Mouse (Mus musculus): ENCODE measurements around the gene Slc29a3. TPM values are rescaled to one million over a fixed set of nuclear protein-coding genes. Genes with fewer than 3 reads are reported as not detected.
A peak's percentile ranks its signal among the peaks of the same experiment; 100 is the strongest.
"Not testable (repeated sequence)": the region's sequence is repeated elsewhere in the genome, so short reads cannot be mapped to it uniquely, and the experiment has no call there.

The Slc29a3 gene
- polyA plus RNA-seq, 1 experiment from 2014 or later, result 6.3 TPM

DNA sequence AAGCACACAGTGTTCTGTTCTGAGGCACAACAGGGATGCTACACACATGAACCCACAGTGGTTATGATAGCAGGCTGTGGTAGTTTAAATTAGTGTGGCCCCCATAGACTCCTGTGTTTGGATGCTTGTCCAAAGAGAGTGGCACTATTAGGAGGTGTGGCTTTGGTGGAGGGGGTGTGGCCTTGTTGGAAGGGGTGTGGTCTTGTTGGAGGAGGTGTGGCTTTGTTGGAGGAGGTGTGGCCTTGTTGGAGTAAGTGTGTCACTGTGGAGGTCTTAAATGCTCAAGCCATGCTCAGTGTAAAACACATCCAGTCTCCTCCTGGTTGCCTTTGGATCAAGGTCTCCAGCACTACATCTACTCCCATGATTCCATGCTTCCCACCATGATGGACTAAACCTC lies 3.6 kb upstream of the Slc29a3 start:
- DNase-seq (ENCODE audit: low spot score), result no peak
- Histone ChIP-seq H3K27ac (no peak overlapping the region), H3K4me1 (peaks cover 23% of the 10 kb centered on the region), H3K27me3 (ENCODE audit: insufficient read depth, poor library complexity, severe bottlenecking) (no peaks in the 10 kb centered on the region), H3K9me3 (0 out of 2 replicates have a peak, but pooled peaks cover 2% of the 10 kb centered on the region), H3K36me3 (no peaks in the 10 kb centered on the region), H3K4me3 (no peak overlapping the region)

GRCm38 (mm10) chr10:60753941-60754340 lies 1.3 kb upstream of the Slc29a3 start:
- DNase-seq (ENCODE audit: low spot score), result no peak
- no peak overlapping the region for H3K4me3 ChIP-seq
- 0 out of 2 replicates have a peak, but pooled peaks cover 2% of the 10 kb centered on the region for H3K9me3 ChIP-seq
- peaks cover 18% of the 10 kb centered on the region for H3K4me1 ChIP-seq
- H3K27me3 ChIP-seq (ENCODE audit: insufficient read depth, poor library complexity, severe bottlenecking), result no peaks in the 10 kb centered on the region
- WGBS, result 72% methylated on average over 8 of the region's 8 CpGs
- peaks cover 11% of the 10 kb centered on the region for H3K36me3 ChIP-seq
- H3K27ac ChIP-seq, result no peak overlapping the region

DNA sequence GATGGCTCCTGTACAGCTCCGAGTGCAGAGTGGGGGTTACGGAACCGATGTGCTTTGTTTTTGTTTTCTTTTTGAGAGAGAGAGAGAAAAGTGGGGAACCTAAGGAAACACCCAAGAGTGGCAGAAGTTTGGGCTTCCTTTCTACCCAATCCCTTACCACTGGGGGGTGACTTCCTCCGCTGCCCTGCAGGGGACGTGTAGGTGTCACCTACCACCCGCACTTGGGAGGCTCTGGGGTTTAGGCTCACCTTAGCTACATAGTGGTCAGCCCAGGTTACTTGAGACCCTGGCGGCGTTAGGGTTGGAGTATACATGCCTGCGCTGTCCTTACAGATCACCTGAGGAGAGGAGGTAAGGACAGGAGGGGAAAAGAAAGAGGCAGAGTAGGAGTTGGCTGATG lies 667 bp upstream of the Slc29a3 start:
- H3K36me3 ChIP-seq, result peaks cover 11% of the 10 kb centered on the region
- no peaks in the 10 kb centered on the region for H3K27me3 ChIP-seq (ENCODE audit: insufficient read depth, poor library complexity, severe bottlenecking)
- H3K9me3 ChIP-seq, result 0 out of 2 replicates have a peak, but pooled peaks cover 2% of the 10 kb centered on the region
- no peak for DNase-seq (ENCODE audit: low spot score)
- H3K27ac ChIP-seq, result peak overlapping the region; percentile 87
- H3K4me1 ChIP-seq, result peaks cover 18% of the 10 kb centered on the region
- peak overlapping the region; percentile 67; the same call in 1 of the 2 replicates for H3K4me3 ChIP-seq
- 57% methylated on average over 9 of the region's 9 CpGs for WGBS

GRCm38 (mm10) chr10:60747667-60748212 lies 4.9 kb downstream of the Slc29a3 start:
- Histone ChIP-seq H3K4me3 (no peak overlapping the region), H3K27me3 (ENCODE audit: insufficient read depth, poor library complexity, severe bottlenecking) (no peaks in the 10 kb centered on the region; the same call in 1 of the 2 replicates), H3K9me3 (no peaks in the 10 kb centered on the region), H3K27ac (no peak overlapping the region), H3K4me1 (peaks cover 24% of the 10 kb centered on the region), H3K36me3 (peaks cover 15% of the 10 kb centered on the region)
- DNase-seq (ENCODE audit: low spot score), result no peak
- WGBS, result 83% methylated on average over 6 of the region's 6 CpGs

- WGBS, result 72% methylated on average over 2 of the region's 2 CpGs
- Histone ChIP-seq H3K4me3 (no peak overlapping the region), H3K27ac (no peak overlapping the region), H3K9me3 (no peaks in the 10 kb centered on the region), H3K36me3 (peaks cover 15% of the 10 kb centered on the region), H3K4me1 (peaks cover 15% of the 10 kb centered on the region), H3K27me3 (ENCODE audit: insufficient read depth, poor library complexity, severe bottlenecking) (no peaks in the 10 kb centered on the region; the same call in 1 of the 2 replicates)
- DNase-seq (ENCODE audit: low spot score), result no peak
Observed at GRCm38 (mm10) chr10:60746512-60746911, 6.1 kb downstream of the Slc29a3 start.

DNA sequence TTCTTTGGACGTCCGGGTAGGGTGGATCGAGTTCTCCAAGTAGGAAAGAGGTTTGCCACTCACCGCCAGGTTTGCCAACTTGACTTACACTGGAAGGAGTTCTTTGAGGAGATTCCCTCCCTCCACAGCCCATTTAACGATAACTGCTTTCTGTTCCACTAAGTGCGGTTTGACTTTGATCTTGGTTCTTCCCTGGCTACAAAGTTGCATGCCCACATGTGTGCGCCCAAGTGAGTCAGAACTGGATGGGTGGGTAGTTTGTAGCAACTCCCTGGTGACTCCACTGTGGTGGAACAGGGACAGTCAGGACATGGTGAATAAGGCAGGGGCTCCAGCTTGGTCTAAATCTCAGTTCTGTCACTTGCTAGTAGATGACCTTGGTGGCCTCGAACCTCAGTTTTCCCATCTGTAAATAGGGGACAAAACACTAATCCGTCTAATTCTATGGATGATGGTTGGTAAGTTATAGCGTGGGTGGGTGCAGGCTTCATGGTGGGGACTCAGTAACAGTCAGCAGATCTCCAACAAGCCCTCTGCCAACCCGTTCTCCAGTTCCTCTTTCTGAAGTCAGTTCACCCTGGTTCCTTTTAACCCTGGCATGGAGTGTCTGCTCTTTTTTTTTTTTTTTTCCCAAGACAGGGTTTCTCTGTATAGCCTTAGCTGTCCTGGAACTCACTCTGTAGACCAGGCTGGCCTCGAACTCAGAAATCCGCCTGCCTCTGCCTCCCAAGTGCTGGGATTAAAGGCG lies 7.9 kb downstream of the Slc29a3 start:
- Histone ChIP-seq H3K27ac (no peak overlapping the region), H3K4me1 (peaks cover 13% of the 10 kb centered on the region), H3K4me3 (no peak overlapping the region), H3K9me3 (no peaks in the 10 kb centered on the region), H3K36me3 (0 out of 2 replicates have a peak, but pooled peaks cover 7% of the 10 kb centered on the region), H3K27me3 (ENCODE audit: insufficient read depth, poor library complexity, severe bottlenecking) (no peaks in the 10 kb centered on the region; the same call in 1 of the 2 replicates)
- 90% methylated on average over 14 of the region's 14 CpGs for WGBS
- DNase-seq (ENCODE audit: low spot score), result no peak

DNA sequence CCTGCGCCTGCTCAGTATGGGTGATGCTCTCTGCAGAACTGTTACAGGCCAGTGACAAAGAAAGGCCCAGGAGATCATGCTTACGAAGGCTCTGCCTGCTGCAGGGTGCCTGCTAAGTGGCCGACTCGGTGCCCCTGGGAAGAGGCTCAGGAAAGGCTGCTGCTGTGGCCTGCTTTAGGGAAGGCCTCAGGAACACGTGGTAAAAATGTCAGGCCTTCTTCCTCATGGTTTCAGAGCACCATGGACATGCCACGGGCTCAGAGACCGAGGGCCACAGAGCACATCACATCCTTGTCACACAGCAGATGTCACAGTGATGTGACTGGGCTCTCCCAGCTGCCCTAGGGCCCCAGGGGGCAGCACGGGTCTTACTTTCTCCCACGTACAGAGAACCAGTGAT lies 8.9 kb downstream of the Slc29a3 start:
- WGBS, result 65% methylated on average over 9 of the region's 9 CpGs
- DNase-seq (ENCODE audit: low spot score), result no peak
- Histone ChIP-seq H3K9me3 (no peaks in the 10 kb centered on the region), H3K4me1 (peaks cover 13% of the 10 kb centered on the region), H3K27me3 (ENCODE audit: insufficient read depth, poor library complexity, severe bottlenecking) (no peaks in the 10 kb centered on the region; the same call in 1 of the 2 replicates), H3K36me3 (0 out of 2 replicates have a peak, but pooled peaks cover 4% of the 10 kb centered on the region), H3K27ac (no peak overlapping the region), H3K4me3 (no peak overlapping the region)

DNA sequence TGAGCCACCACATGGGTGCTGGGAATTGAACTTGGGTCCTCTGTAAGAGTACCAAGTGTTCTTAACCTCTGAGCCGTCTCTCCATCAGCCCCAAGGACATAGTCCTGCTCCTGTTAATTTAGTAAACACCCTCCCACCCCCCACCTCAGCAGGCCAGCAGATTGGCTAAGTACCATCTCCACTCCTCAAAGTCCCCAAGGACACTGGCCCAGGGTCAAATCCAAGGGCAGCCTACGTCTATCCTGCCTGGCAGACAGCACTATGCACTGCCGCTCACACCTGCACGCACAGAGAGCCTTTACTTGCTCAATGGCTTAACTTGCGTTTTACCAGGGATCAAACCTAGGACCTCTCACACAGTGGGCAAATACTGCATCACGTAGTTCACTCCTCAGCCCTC lies 9.7 kb downstream of the Slc29a3 start:
- no peaks in the 10 kb centered on the region for H3K9me3 ChIP-seq
- H3K27me3 ChIP-seq (ENCODE audit: insufficient read depth, poor library complexity, severe bottlenecking), result no peaks in the 10 kb centered on the region; the same call in 1 of the 2 replicates
- peaks cover 13% of the 10 kb centered on the region for H3K4me1 ChIP-seq
- H3K27ac ChIP-seq, result no peak overlapping the region
- 0 out of 2 replicates have a peak, but pooled peaks cover 4% of the 10 kb centered on the region for H3K36me3 ChIP-seq
- WGBS, result 78% methylated on average over 6 of the region's 6 CpGs
- no peak overlapping the region for H3K4me3 ChIP-seq
- no peak for DNase-seq (ENCODE audit: low spot score)

DNA sequence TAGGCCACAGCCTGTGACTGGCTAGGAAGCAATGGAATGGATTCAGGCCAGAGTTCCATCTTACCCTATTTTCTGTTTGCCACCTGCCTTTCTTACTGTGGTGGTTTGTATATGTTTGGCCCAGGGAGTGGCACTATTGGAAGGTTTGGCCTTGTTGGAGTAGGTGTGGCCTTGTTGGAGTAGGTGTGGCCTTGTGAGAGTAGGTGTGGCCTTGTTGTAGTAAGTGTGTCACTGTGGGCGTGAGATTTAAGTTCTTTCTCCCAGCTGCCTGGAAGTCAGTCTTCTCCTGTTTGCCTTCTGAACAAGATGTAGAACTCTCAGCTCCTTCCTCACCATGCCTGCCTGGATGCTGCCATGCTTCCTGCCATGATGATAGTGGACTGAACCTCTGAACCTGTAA lies 10.3 kb downstream of the Slc29a3 start:
- H3K9me3 ChIP-seq; H3K4me3 ChIP-seq; H3K27me3 ChIP-seq (ENCODE audit: insufficient read depth, poor library complexity, severe bottlenecking); DNase-seq (ENCODE audit: low spot score); H3K27ac ChIP-seq; H3K36me3 ChIP-seq: not testable (repeated sequence)
- peaks cover 12% of the 10 kb centered on the region for H3K4me1 ChIP-seq
- 76% methylated on average over 1 of the region's 1 CpGs for WGBS

DNA sequence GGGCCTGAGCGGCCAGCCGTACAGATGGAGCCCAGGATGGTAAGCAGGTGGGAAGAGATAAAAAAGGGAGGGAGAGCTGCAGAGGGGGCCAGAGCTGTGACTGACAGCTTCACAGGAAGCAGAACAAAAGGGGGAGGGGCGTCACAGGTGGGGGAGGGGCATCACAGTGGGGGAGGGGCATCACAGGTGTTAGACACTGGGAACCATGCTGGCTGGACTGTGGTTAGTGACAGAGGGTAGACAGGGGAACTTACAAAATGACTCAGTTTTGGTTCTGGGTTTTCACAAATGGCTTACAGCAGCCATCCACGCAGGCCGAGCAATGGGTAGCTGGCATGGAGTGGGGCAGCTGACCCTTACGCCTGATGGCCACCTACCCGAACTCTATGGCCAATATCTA lies 11.2 kb downstream of the Slc29a3 start:
- 76% methylated on average over 7 of the region's 7 CpGs for WGBS
- DNase-seq (ENCODE audit: low spot score), result no peak
- Histone ChIP-seq H3K27me3 (ENCODE audit: insufficient read depth, poor library complexity, severe bottlenecking) (no peaks in the 10 kb centered on the region; the same call in 1 of the 2 replicates), H3K4me1 (peaks cover 10% of the 10 kb centered on the region; the same call in 1 of the 2 replicates), H3K9me3 (no peaks in the 10 kb centered on the region), H3K4me3 (no peak overlapping the region), H3K27ac (no peak overlapping the region), H3K36me3 (no peaks in the 10 kb centered on the region)

- Histone ChIP-seq H3K4me1 (peaks cover 9% of the 10 kb centered on the region; the same call in 1 of the 2 replicates), H3K27me3 (ENCODE audit: insufficient read depth, poor library complexity, severe bottlenecking) (no peaks in the 10 kb centered on the region; the same call in 1 of the 2 replicates), H3K27ac (no peak overlapping the region), H3K9me3 (no peaks in the 10 kb centered on the region), H3K4me3 (no peak overlapping the region), H3K36me3 (no peaks in the 10 kb centered on the region)
- WGBS, result 92% methylated on average over 4 of the region's 4 CpGs
- no peak for DNase-seq (ENCODE audit: low spot score)
Observed at GRCm38 (mm10) chr10:60739619-60740363, 12.8 kb downstream of the Slc29a3 start.

DNA sequence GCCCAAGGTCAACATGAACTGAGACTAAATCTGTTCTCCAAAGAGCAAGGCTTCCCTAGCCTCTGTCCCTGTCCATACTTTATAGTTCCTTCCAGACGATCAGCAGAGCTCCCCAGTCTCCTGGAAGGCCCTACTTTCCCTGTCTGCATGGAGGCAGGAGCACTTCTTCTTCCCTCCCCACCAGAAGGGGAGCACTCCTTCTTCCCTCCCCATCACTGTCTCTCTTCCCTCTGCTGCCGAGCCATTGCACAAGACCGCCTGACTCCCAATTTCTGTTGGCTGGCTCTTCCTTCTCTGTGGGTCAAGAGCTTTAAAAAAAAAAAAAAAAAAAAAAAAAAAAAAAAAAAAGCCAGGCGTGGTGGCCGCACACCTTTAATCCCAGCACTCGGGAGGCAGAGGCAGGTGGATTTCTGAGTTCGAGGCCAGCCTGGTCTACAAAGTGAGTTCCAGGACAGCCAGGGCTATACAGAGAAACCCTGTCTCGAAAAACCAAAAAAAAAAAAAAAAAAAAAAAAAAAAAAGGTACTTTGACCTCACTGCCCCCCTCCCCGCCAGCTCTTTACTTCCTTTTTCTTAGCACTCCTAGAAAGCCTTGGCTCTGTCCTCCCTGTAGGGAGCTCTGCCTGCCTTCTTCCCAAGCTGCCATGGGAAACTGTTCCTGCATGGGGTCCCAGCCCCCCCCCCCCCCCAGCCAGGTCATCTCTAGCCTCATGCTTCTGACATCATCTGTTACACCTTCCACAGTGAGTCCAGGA lies 14.5 kb downstream of the Slc29a3 start:
- Histone ChIP-seq H3K9me3 (no peaks in the 10 kb centered on the region), H3K27me3 (ENCODE audit: insufficient read depth, poor library complexity, severe bottlenecking) (no peaks in the 10 kb centered on the region), H3K36me3 (no peaks in the 10 kb centered on the region), H3K4me1 (peaks cover 27% of the 10 kb centered on the region; the same call in 1 of the 2 replicates), H3K4me3 (no peak overlapping the region), H3K27ac (no peak overlapping the region)
- 74% methylated on average over 8 of the region's 9 CpGs for WGBS
- no peak for DNase-seq (ENCODE audit: low spot score)

Measured in heart, embryonic 10.5 days (tissue).